Mouse (Mus musculus) right cerebral cortex, adult 2 months (tissue): ENCODE measurements around the gene Olfr1475.
"Not testable (repeated sequence)": the region's sequence is repeated elsewhere in the genome, so short reads cannot be mapped to it uniquely, and the experiment has no call there.

Experiments
- DNase-seq, 2 experiments: peaks; one replicate each; pipeline ENCODE4 v3.0.0; 2021 to 2022; ENCODE audit warnings: low spot score in 2 of 2

The Olfr1475 gene

GRCm38 (mm10) chr19:13480096-13480495, at the start of gene Olfr1475:
Gene Olfr1475 (minus strand): TSS chr19:13480196.
- DNase-seq, result no peak

- no peak for DNase-seq
Observed at GRCm38 (mm10) chr19:13527613-13528012, 47.6 kb upstream of the Olfr1475 start, which contains the start of gene Olfr1480. Gene Olfr1480 (plus strand): TSS chr19:13527913.

- no peak for DNase-seq
Observed at GRCm38 (mm10) chr19:13500246-13500645, 20.2 kb upstream of the Olfr1475 start, which contains the start of gene Olfr1477. Gene Olfr1477 (plus strand): TSS chr19:13500546.

GRCm38 (mm10) chr19:13469265-13469664, 10.7 kb downstream of the Olfr1475 start, which contains the start of gene Olfr1474:
Gene Olfr1474 (plus strand): TSS chr19:13469565.
- not testable (repeated sequence) for DNase-seq

- no peak for DNase-seq
Observed at GRCm38 (mm10) chr19:13455986-13456385, 24.0 kb downstream of the Olfr1475 start, which contains the start of gene Olfr1472. Gene Olfr1472 (minus strand): TSS chr19:13456086.

GRCm38 (mm10) chr19:13443109-13443508, 36.9 kb downstream of the Olfr1475 start, which contains the start of gene Olfr1471:
Gene Olfr1471 (plus strand): TSS chr19:13443409.
- DNase-seq, result not testable (repeated sequence)
